Mouse (Mus musculus) G1E (cell line): Measurements from ENCODE around the gene Cdk14. TPM values are rescaled to one million over a fixed set of nuclear protein-coding genes. Genes with fewer than 3 reads are reported as not detected.

Source experiments
- ATAC-seq: 2 replicates; pipeline ENCODE4 v1.8.0; 2016; ENCODE audit warnings: mild to moderate bottlenecking; ENCODE audit not compliant: insufficient number of reproducible peaks, poor library complexity, low FRiP score, severe bottlenecking; ENCODE audit errors: extremely low read depth
- DNase-seq: peaks from one replicate; pipeline ENCODE4 v3.0.0; 2012; ENCODE audit warnings: low spot score
- H3K27me3 ChIP-seq: 2 replicates; pipeline ENCODE4 v1.6.1; 2012; ENCODE audit warnings: mild to moderate bottlenecking, low read length, inconsistent platforms; ENCODE audit not compliant: insufficient read depth
- H3K36me3 ChIP-seq: replicated peaks from 2 replicates; pipeline ENCODE3; 2012; ENCODE audit warnings: mild to moderate bottlenecking, inconsistent platforms
- H3K4me1 ChIP-seq: 2 replicates; pipeline ENCODE4 v1.6.1; 2012; ENCODE audit warnings: low read depth, low read length, inconsistent platforms, mixed read lengths; ENCODE audit not compliant: insufficient read depth
- H3K4me3 ChIP-seq: 2 replicates; pipeline ENCODE4 v1.5.1; 2012; ENCODE audit warnings: low read depth, mild to moderate bottlenecking, inconsistent platforms, low read length, moderate library complexity, mixed read lengths
- H3K9me3 ChIP-seq: replicated peaks from 2 replicates; pipeline ENCODE4 v1.6.1; 2012; ENCODE audit warnings: inconsistent platforms
- CTCF ChIP-seq: IDR thresholded peaks from 2 replicates; pipeline ENCODE4 v1.5.1; 2012; ENCODE audit warnings: low read depth, low read length, inconsistent platforms, mixed read lengths
- GATA1 ChIP-seq: IDR thresholded peaks from 2 replicates; pipeline ENCODE4 v1.6.1; 2012; ENCODE audit warnings: borderline replicate concordance, low read length, inconsistent platforms, mixed read lengths
- GATA2 ChIP-seq: IDR thresholded peaks from 2 replicates; pipeline ENCODE4 v1.6.1; 2012; ENCODE audit warnings: low read depth, low read length, inconsistent platforms, borderline replicate concordance
- POLR2AphosphoS5 ChIP-seq: IDR thresholded peaks from 2 replicates; pipeline ENCODE4 v1.6.1; 2012; ENCODE audit warnings: low read depth, low read length, inconsistent platforms; ENCODE audit not compliant: insufficient replicate concordance
- TAL1 ChIP-seq: conservative IDR thresholded peaks from 2 replicates; pipeline ENCODE4 v1.6.1; 2012; ENCODE audit warnings: low read depth, low read length, inconsistent platforms, mixed read lengths
- polyA plus RNA-seq: library from polyadenylated mRNA; stranded (reverse); fragments of >175 nt; gene quantifications from 2 replicates; pipeline ENCODE4 v1.2.3, GENCODE M21; 2012
- total RNA-seq, 2 experiments: library from RNA; stranded (forward) in 1 of 2; stranded (reverse) in 1 of 2; fragments of 200-1000 nt in 1 of 2; fragments of >200 nt in 1 of 2; fragmentation: Nextera tagmentation in 1 of 2; gene quantifications; 2 replicates each; pipeline ENCODE4 v1.2.3; 2014 to 2017

Cdk14 gene
- total and polyA plus RNA-seq, 3 experiments: 0.98 TPM; not detected in 2

GRCm38 (mm10) chr5:5013783-5014182, 406.3 kb downstream of the Cdk14 start:
- ATAC-seq: no peak
- peaks cover 3% of the 10 kb centered on the region; the same call in 1 of the 2 replicates for H3K27me3 ChIP-seq
- no peaks in the 10 kb centered on the region for H3K36me3 ChIP-seq
- H3K4me1 ChIP-seq: no peaks in the 10 kb centered on the region
- no peak for DNase-seq
- no peaks in the 10 kb centered on the region for H3K9me3 ChIP-seq
- TF ChIP-seq POLR2AphosphoS5: no peak
- no peak for TF ChIP-seq TAL1
- TF ChIP-seq CTCF: no peak
- TF ChIP-seq GATA1: no peak
- TF ChIP-seq GATA2: no peak
- H3K4me3 ChIP-seq: no peak overlapping the region

GRCm38 (mm10) chr5:5012521-5013346, 407.4 kb downstream of the Cdk14 start:
- TF ChIP-seq POLR2AphosphoS5 (no peak), GATA2 (no peak), GATA1 (no peak)
- DNase-seq (no peak), ATAC-seq (no peak)
- H3K9me3 ChIP-seq: no peaks in the 10 kb centered on the region
- H3K4me3 ChIP-seq: no peak overlapping the region
- no peaks in the 10 kb centered on the region for H3K4me1 ChIP-seq
- H3K36me3 ChIP-seq: no peaks in the 10 kb centered on the region
- H3K27me3 ChIP-seq: peaks cover 3% of the 10 kb centered on the region; the same call in 1 of the 2 replicates

- H3K9me3 ChIP-seq: no peaks in the 10 kb centered on the region
- ATAC-seq (no peak), DNase-seq (no peak)
- TF ChIP-seq CTCF (no peak), GATA1 (no peak), GATA2 (no peak)
- H3K36me3 ChIP-seq: no peaks in the 10 kb centered on the region
- peaks cover 3% of the 10 kb centered on the region; the same call in 1 of the 2 replicates for H3K27me3 ChIP-seq
- no peaks in the 10 kb centered on the region for H3K4me1 ChIP-seq
- H3K4me3 ChIP-seq: no peak overlapping the region
Measured at GRCm38 (mm10) chr5:5008153-5008745, 411.9 kb downstream of the Cdk14 start.

- ATAC-seq: no peak
- peaks cover 3% of the 10 kb centered on the region; the same call in 1 of the 2 replicates for H3K27me3 ChIP-seq
- no peaks in the 10 kb centered on the region for H3K9me3 ChIP-seq
Measured at GRCm38 (mm10) chr5:5007489-5008152, 412.5 kb downstream of the Cdk14 start.

GRCm38 (mm10) chr5:5005633-5006032, 414.5 kb downstream of the Cdk14 start:
- Histone ChIP-seq H3K9me3 (no peaks in the 10 kb centered on the region), H3K4me1 (no peaks in the 10 kb centered on the region), H3K27me3 (0 out of 2 replicates have a peak, but pooled peaks cover 3% of the 10 kb centered on the region), H3K4me3 (no peak overlapping the region), H3K36me3 (no peaks in the 10 kb centered on the region)
- DNase-seq: no peak
- no peak for TF ChIP-seq GATA1
- TF ChIP-seq TAL1: no peak
- no peak for TF ChIP-seq POLR2AphosphoS5
- no peak for TF ChIP-seq CTCF
- no peak for TF ChIP-seq GATA2
- ATAC-seq: no peak

More at GRCm38 (mm10) chr5:5007489-5008152, 412.5 kb downstream of the Cdk14 start:
- no peak for TF ChIP-seq CTCF
- TF ChIP-seq TAL1: no peak
- no peak for TF ChIP-seq GATA1
- no peak for TF ChIP-seq POLR2AphosphoS5
- no peak for TF ChIP-seq GATA2
- Histone ChIP-seq H3K4me3 (no peak overlapping the region), H3K4me1 (no peaks in the 10 kb centered on the region), H3K36me3 (no peaks in the 10 kb centered on the region)
- DNase-seq: no peak

- TF ChIP-seq GATA1 (no peak), CTCF (no peak), GATA2 (no peak), TAL1 (no peak), POLR2AphosphoS5 (no peak)
- Histone ChIP-seq H3K36me3 (no peaks in the 10 kb centered on the region), H3K4me1 (no peaks in the 10 kb centered on the region), H3K4me3 (no peak overlapping the region), H3K9me3 (no peaks in the 10 kb centered on the region), H3K27me3 (no peaks in the 10 kb centered on the region)
- no peak for ATAC-seq
- no peak for DNase-seq
Measured at GRCm38 (mm10) chr5:5004740-5005139, 415.4 kb downstream of the Cdk14 start.
